Mouse (Mus musculus) ES-Bruce4 (cell line): Measurements from ENCODE around the gene Fam120a.

ENCODE experiments used
- CTCF ChIP-seq: IDR thresholded peaks from one replicate; pipeline ENCODE4 v1.8.1; 2011; ENCODE audit warnings: low read depth, low read length
- EP300 ChIP-seq: IDR thresholded peaks from 2 replicates; pipeline ENCODE4 v1.6.1; 2011; ENCODE audit warnings: low read depth, low read length; ENCODE audit not compliant: insufficient read depth
- POLR2A ChIP-seq: IDR thresholded peaks from one replicate; pipeline ENCODE4 v1.8.1; 2011; ENCODE audit warnings: low read length; ENCODE audit not compliant: insufficient read depth

DNA sequence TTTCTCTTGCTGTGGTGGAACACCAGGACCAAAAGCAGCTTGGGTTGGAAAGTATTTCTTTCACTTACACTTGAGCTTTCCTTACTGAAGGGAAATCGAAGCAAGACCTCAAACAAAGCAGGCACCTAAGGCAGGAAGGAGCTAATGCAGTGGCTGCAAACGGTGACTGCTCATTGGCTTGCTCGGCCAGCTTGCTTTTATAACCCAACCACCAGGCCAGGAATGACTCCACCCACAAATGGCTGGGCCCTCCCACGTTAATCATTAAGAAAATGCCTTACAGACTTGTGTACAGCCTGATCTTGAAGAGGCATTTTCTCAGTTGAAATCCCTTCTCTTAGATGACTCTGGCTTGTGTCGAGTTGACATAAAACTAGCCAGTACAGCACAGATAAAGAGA lies 3.2 kb upstream of the Fam120a start:
- TF ChIP-seq POLR2A, result no peak
- no peak for TF ChIP-seq CTCF
- no peak for TF ChIP-seq EP300
